Mouse (Mus musculus): ENCODE measurements around the gene Sidt2. TPM values are rescaled to one million over a fixed set of nuclear protein-coding genes. Genes with fewer than 3 reads are reported as not detected.

Gene Sidt2
- polyA plus RNA-seq, 1 experiment from 2014 or later: 30.7 TPM

- Histone ChIP-seq H3K4me1 (no peaks in the 10 kb centered on the region), H3K27me3 (no peaks in the 10 kb centered on the region), H3K4me3 (replicated peaks) (no peak overlapping the region), H3K4me2 (no peak overlapping the region), H3K9me3 (no peaks in the 10 kb centered on the region), H3K27ac (no peak overlapping the region), H3K9ac (no peak overlapping the region), H3K36me3 (replicated peaks) (peaks cover 87% of the 10 kb centered on the region)
- WGBS: 90% methylated on average over 13 of the region's 13 CpGs
- no peak for ATAC-seq (ENCODE audit: low FRiP score)
Measured at GRCm38 (mm10) chr9:45944506-45945400, 10.3 kb downstream of the Sidt2 start.

- Histone ChIP-seq H3K36me3 (replicated peaks) (peaks cover 87% of the 10 kb centered on the region), H3K9me3 (no peaks in the 10 kb centered on the region)
Measured at GRCm38 (mm10) chr9:45943628-45944505, 11.2 kb downstream of the Sidt2 start.

GRCm38 (mm10) chr9:45942916-45943315, 12.1 kb downstream of the Sidt2 start:
- WGBS: 87% methylated on average over 8 of the region's 8 CpGs
- no peak overlapping the region for H3K9ac ChIP-seq
- no peak overlapping the region for H3K4me3 ChIP-seq (replicated peaks)
- no peak for ATAC-seq (ENCODE audit: low FRiP score)
- no peaks in the 10 kb centered on the region for H3K9me3 ChIP-seq
- no peak overlapping the region for H3K27ac ChIP-seq
- peaks cover 88% of the 10 kb centered on the region for H3K36me3 ChIP-seq (replicated peaks)
- H3K4me2 ChIP-seq: no peak overlapping the region
- no peaks in the 10 kb centered on the region for H3K27me3 ChIP-seq
- no peaks in the 10 kb centered on the region for H3K4me1 ChIP-seq

More at GRCm38 (mm10) chr9:45943628-45944505, 11.2 kb downstream of the Sidt2 start:
- no peak overlapping the region for H3K27ac ChIP-seq
- no peak overlapping the region for H3K9ac ChIP-seq
- no peak overlapping the region for H3K4me3 ChIP-seq (replicated peaks)
- H3K4me2 ChIP-seq: no peak overlapping the region
- 88% methylated on average over 8 of the region's 8 CpGs for WGBS
- no peak for ATAC-seq (ENCODE audit: low FRiP score)
- H3K27me3 ChIP-seq: no peaks in the 10 kb centered on the region
- H3K4me1 ChIP-seq: no peaks in the 10 kb centered on the region

- no peak overlapping the region for H3K4me3 ChIP-seq (replicated peaks)
- no peaks in the 10 kb centered on the region for H3K9me3 ChIP-seq
- H3K36me3 ChIP-seq (replicated peaks): peaks cover 85% of the 10 kb centered on the region
- no peaks in the 10 kb centered on the region for H3K4me1 ChIP-seq
- no peak overlapping the region for H3K4me2 ChIP-seq
- H3K27ac ChIP-seq: no peak overlapping the region
- no peak overlapping the region for H3K9ac ChIP-seq
- 95% methylated on average over 16 of the region's 16 CpGs for WGBS
- no peak for ATAC-seq (ENCODE audit: low FRiP score)
- H3K27me3 ChIP-seq: no peaks in the 10 kb centered on the region
Measured at GRCm38 (mm10) chr9:45942464-45942863, 12.6 kb downstream of the Sidt2 start.

GRCm38 (mm10) chr9:45941329-45941888, 13.6 kb downstream of the Sidt2 start:
- ATAC-seq (ENCODE audit: low FRiP score): no peak
- WGBS: 58% methylated on average over 18 of the region's 18 CpGs
- Histone ChIP-seq H3K4me1 (no peaks in the 10 kb centered on the region), H3K36me3 (replicated peaks) (peaks cover 76% of the 10 kb centered on the region), H3K9ac (0 out of 2 replicates have a peak overlapping the region, but pooled peaks have one; percentile 7), H3K4me2 (no peak overlapping the region), H3K27ac (no peak overlapping the region), H3K4me3 (replicated peaks) (no peak overlapping the region), H3K9me3 (no peaks in the 10 kb centered on the region), H3K27me3 (peaks cover 3% of the 10 kb centered on the region; the same call in 1 of the 2 replicates)

GRCm38 (mm10) chr9:45939794-45940193, 15.3 kb downstream of the Sidt2 start:
- 93% methylated on average over 6 of the region's 6 CpGs for WGBS
- no peak for ATAC-seq (ENCODE audit: low FRiP score)
- H3K36me3 ChIP-seq (replicated peaks): peaks cover 64% of the 10 kb centered on the region

GRCm38 (mm10) chr9:45938952-45939637, 16.0 kb downstream of the Sidt2 start:
- H3K4me1 ChIP-seq: peaks cover 7% of the 10 kb centered on the region

More at GRCm38 (mm10) chr9:45939794-45940193, 15.3 kb downstream of the Sidt2 start:
- Histone ChIP-seq H3K27me3 (peaks cover 14% of the 10 kb centered on the region; the same call in 1 of the 2 replicates), H3K4me1 (peaks cover 7% of the 10 kb centered on the region), H3K9me3 (no peaks in the 10 kb centered on the region), H3K9ac (no peak overlapping the region), H3K4me2 (no peak overlapping the region), H3K4me3 (replicated peaks) (no peak overlapping the region), H3K27ac (no peak overlapping the region)

GRCm38 (mm10) chr9:45938088-45938487, 17.0 kb downstream of the Sidt2 start:
- Histone ChIP-seq H3K4me3 (replicated peaks) (no peak overlapping the region), H3K4me2 (no peak overlapping the region), H3K27ac (no peak overlapping the region), H3K9ac (no peak overlapping the region), H3K4me1 (peaks cover 7% of the 10 kb centered on the region), H3K9me3 (no peaks in the 10 kb centered on the region), H3K36me3 (replicated peaks) (peaks cover 48% of the 10 kb centered on the region), H3K27me3 (peaks cover 14% of the 10 kb centered on the region; the same call in 1 of the 2 replicates)
- ATAC-seq (ENCODE audit: low FRiP score): no peak
- WGBS: 93% methylated on average over 8 of the region's 8 CpGs

More at GRCm38 (mm10) chr9:45938952-45939637, 16.0 kb downstream of the Sidt2 start:
- no peak overlapping the region for H3K4me3 ChIP-seq (replicated peaks)
- H3K36me3 ChIP-seq (replicated peaks): peaks cover 58% of the 10 kb centered on the region
- peaks cover 14% of the 10 kb centered on the region; the same call in 1 of the 2 replicates for H3K27me3 ChIP-seq
- no peak overlapping the region for H3K27ac ChIP-seq
- H3K9me3 ChIP-seq: no peaks in the 10 kb centered on the region
- 86% methylated on average over 15 of the region's 15 CpGs for WGBS
- no peak overlapping the region for H3K4me2 ChIP-seq
- no peak for ATAC-seq (ENCODE audit: low FRiP score)
- H3K9ac ChIP-seq: no peak overlapping the region

GRCm38 (mm10) chr9:45936883-45937282, 18.2 kb downstream of the Sidt2 start:
- no peak for ATAC-seq (ENCODE audit: low FRiP score)
- Histone ChIP-seq H3K27me3 (peaks cover 14% of the 10 kb centered on the region; the same call in 1 of the 2 replicates), H3K36me3 (replicated peaks) (peaks cover 36% of the 10 kb centered on the region), H3K4me2 (no peak overlapping the region), H3K9me3 (no peaks in the 10 kb centered on the region), H3K4me1 (peaks cover 7% of the 10 kb centered on the region), H3K9ac (no peak overlapping the region), H3K4me3 (replicated peaks) (no peak overlapping the region), H3K27ac (no peak overlapping the region)
- WGBS: 22% methylated on average over 3 of the region's 3 CpGs

- Histone ChIP-seq H3K4me1 (peaks cover 7% of the 10 kb centered on the region), H3K27me3 (peaks cover 14% of the 10 kb centered on the region; the same call in 1 of the 2 replicates), H3K4me2 (peak within 1 kb of the TSS; percentile 38), H3K9ac (no peak within 1 kb of the TSS), H3K27ac (no peak within 1 kb of the TSS), H3K9me3 (no peaks in the 10 kb centered on the region), H3K36me3 (replicated peaks) (peaks cover 33% of the 10 kb centered on the region), H3K4me3 (replicated peaks) (no peak within 1 kb of the TSS)
- ATAC-seq (ENCODE audit: low FRiP score): no peak
- 10% methylated on average over 21 of the region's 21 CpGs for WGBS
Measured at GRCm38 (mm10) chr9:45935628-45936210, 19.3 kb downstream of the Sidt2 start, which contains the start of gene Tagln. Gene Tagln, minus strand, starts transcription at chr9:45936058.

Measured in forebrain, embryonic 12.5 days (tissue).